ENCODE assay signal across 21 mouse cellular contexts in genomic region chr1:37309939-37310515, GRCm38 (mm10). TPM values are rescaled to one million over a fixed set of nuclear protein-coding genes. Genes with fewer than 3 reads are reported as not detected.
DNase-seq lines count a peak whose midpoint lies in the region; ATAC-seq lines count a peak whose summit lies in the region.
"Had no signal": no experiment of that assay in that cellular context is flagged by ENCODE, and none has a peak within 500 bp of the region (broad histone marks: within the 10 kb centered on the region; RNA-seq: fewer than 3 reads in every experiment).

No protein-coding gene starts in this region.

- peak; percentile 64 to 68 for DNase-seq in B cell, adult 2 months
- DNase-seq in T-cell, adult 2 months (ENCODE audit: low spot score), result no peak
- no peak for DNase-seq in embryo, embryonic 11 days
- no peak for DNase-seq in right cerebral cortex, postnatal 10 days (ENCODE audit: low spot score in 2 of 2)
- DNase-seq: adrenal gland, adult 2 months; adrenal gland, postnatal 14 days; cerebellum, adult 11 months; cerebellum, adult 2 months; cerebellum, adult 9-11 months; gastrocnemius, postnatal 10 days; heart, adult 11 months; heart, postnatal 10 days; heart, postnatal 36 days; kidney, adult 2 months had no signal

- ATAC-seq in CD4-positive, CD25-positive, alpha-beta regulatory T cell, adult 4 months, result peak; percentile 49
- peak; percentile 45 for ATAC-seq in activated CD4-positive, CD25-positive, alpha-beta regulatory T cell, adult 4 months
- peak; percentile 59; the same call in 1 of the 2 replicates for ATAC-seq in neutrophil, adult 5-6 weeks (ENCODE audit: extremely low read depth, insufficient number of reproducible peaks, low FRiP score, poor library complexity, severe bottlenecking)
- ATAC-seq in erythroid progenitor cell, adult 5-6 weeks (replicated peaks; ENCODE audit: low FRiP score, poor library complexity, severe bottlenecking), result no peak
- ATAC-seq: forebrain, embryonic 15.5 days; hindbrain, embryonic 16.5 days; intestine, postnatal 0 days had no signal

RNA-seq across cellular contexts. Expression of gene Inpp4a, which starts 10.4 kb away (rescaled TPM):
- 10 to 100 TPM; 76.6 to 78.0 TPM for polyA plus RNA-seq in CD4-positive, CD25-positive, alpha-beta regulatory T cell, adult 4 months (2017; shearing (Covaris generic))
- 10 to 100 TPM; 58.0 to 60.7 TPM for polyA plus RNA-seq in activated CD4-positive, CD25-positive, alpha-beta regulatory T cell, adult 4 months (2017; shearing (Covaris generic))
- 28.5 and 32.6 TPM in 2 replicates for total RNA-seq in neutrophil, adult 5-6 weeks (2017)
- total RNA-seq in erythroid progenitor cell, adult 5-6 weeks (2015; ENCODE audit: low replicate concordance), result 2.9 and 6.7 TPM in 2 replicates
- total RNA-seq in erythroid progenitor cell, adult 5-6 weeks (2017; ENCODE audit: low replicate concordance), result 2.2 and 3.0 TPM in 2 replicates

Comparison
In these comparisons a context has a peak if more than half of its experiments do, and no peak if none do; other contexts are left out.
1. DNase-seq: peak in B cell, adult 2 months (2 of 2); none in T-cell, adult 2 months (single experiment), embryo, embryonic 11 days (single experiment) and right cerebral cortex, postnatal 10 days (0 of 2).